13 mouse cellular contexts compared by ENCODE assay signal in genomic region chr11:106318406-106319366, GRCm38 (mm10). TPM values are rescaled to one million over a fixed set of nuclear protein-coding genes. Genes with fewer than 3 reads are reported as not detected.
A peak's percentile ranks its signal among the peaks of the same experiment; 100 is the strongest.
DNase-seq lines count a peak whose midpoint lies in the region; ATAC-seq and TF ChIP-seq lines count a peak whose summit lies in the region.
"Had no signal": no experiment of that assay in that cellular context is flagged by ENCODE, and none has a peak within 500 bp of the region (broad histone marks: within the 10 kb centered on the region; RNA-seq: fewer than 3 reads in every experiment).

No protein-coding gene starts in this region.

- no peak overlapping the region for H3K9ac ChIP-seq in heart, postnatal 0 days (replicated peaks; ENCODE audit: low read depth, low read length)
- no peak overlapping the region for H3K9ac ChIP-seq in intestine, embryonic 15.5 days
- H3K9ac ChIP-seq: hindbrain, embryonic 15.5 days had no signal

- no peak for DNase-seq in heart, postnatal 0 days (ENCODE audit: low spot score)
- DNase-seq in heart, postnatal 4 days = no peak
- DNase-seq in right cerebral cortex, postnatal 25 days = peak; percentile 26
- no peak for DNase-seq in right cerebral cortex, postnatal 10 days (ENCODE audit: low spot score in 2 of 2)
- peak; percentile 39 for DNase-seq in thymus, postnatal 14 days
- DNase-seq in neural tube, embryonic 10.5 days (ENCODE audit: extremely low spot score, low spot score) = no peak
- DNase-seq in layer of hippocampus, postnatal 10 days (ENCODE audit: low spot score in 2 of 2) = no peak
- DNase-seq: cerebellum, postnatal 10 days; gastrocnemius, postnatal 36 days had no signal

- no peaks in the 10 kb centered on the region for H3K9me3 ChIP-seq in heart, postnatal 0 days (replicated peaks; ENCODE audit: control insufficient read depth, low read length)
- no peaks in the 10 kb centered on the region for H3K9me3 ChIP-seq in intestine, embryonic 15.5 days
- H3K9me3 ChIP-seq: hindbrain, embryonic 15.5 days had no signal

- no peak overlapping the region for H3K4me2 ChIP-seq in heart, postnatal 0 days (ENCODE audit: low read depth, low read length)
- H3K4me2 ChIP-seq in intestine, embryonic 15.5 days (replicated peaks) = no peak overlapping the region
- H3K4me2 ChIP-seq: hindbrain, embryonic 15.5 days had no signal

- 50% methylated on average over 21 of the region's 21 CpGs for WGBS in heart, postnatal 0 days
- WGBS in intestine, embryonic 15.5 days = 52% methylated on average over 21 of the region's 21 CpGs

- no peak for TF ChIP-seq EP300 in heart, postnatal 0 days (IDR thresholded peaks at IDR 0.05; ENCODE audit: low read depth)

- H3K36me3 ChIP-seq in heart, postnatal 0 days (replicated peaks; ENCODE audit: control insufficient read depth, insufficient read depth, low read length) = no peaks in the 10 kb centered on the region
- no peaks in the 10 kb centered on the region for H3K36me3 ChIP-seq in intestine, embryonic 15.5 days
- H3K36me3 ChIP-seq: hindbrain, embryonic 15.5 days had no signal

- TF ChIP-seq CTCF in heart, postnatal 0 days (IDR thresholded peaks at IDR 0.05; ENCODE audit: low read depth) = no peak

- H3K4me1 ChIP-seq in heart, postnatal 0 days (ENCODE audit: control insufficient read depth, insufficient read depth) = no peaks in the 10 kb centered on the region
- peaks cover 22% of the 10 kb centered on the region for H3K4me1 ChIP-seq in intestine, embryonic 15.5 days (replicated peaks)
- H3K4me1 ChIP-seq: hindbrain, embryonic 15.5 days had no signal

- H3K4me3 ChIP-seq in heart, postnatal 0 days (ENCODE audit: low read depth, low read length) = no peak overlapping the region
- H3K4me3 ChIP-seq in intestine, embryonic 15.5 days (replicated peaks) = no peak overlapping the region
- H3K4me3 ChIP-seq: hindbrain, embryonic 15.5 days had no signal

- H3K27me3 ChIP-seq in heart, postnatal 0 days (ENCODE audit: control insufficient read depth, insufficient read depth, low read length) = no peaks in the 10 kb centered on the region
- H3K27me3 ChIP-seq in intestine, embryonic 15.5 days (replicated peaks) = no peaks in the 10 kb centered on the region
- H3K27me3 ChIP-seq: hindbrain, embryonic 15.5 days had no signal

- ATAC-seq in heart, postnatal 0 days (ENCODE audit: insufficient read depth, low read depth) = no peak
- ATAC-seq in intestine, embryonic 15.5 days = no peak
- ATAC-seq: midbrain, embryonic 16.5 days had no signal

- H3K27ac ChIP-seq in heart, postnatal 0 days (ENCODE audit: low read depth) = peak overlapping the region; percentile 43; the same call in 1 of the 2 replicates
- 0 out of 2 replicates have a peak overlapping the region, but pooled peaks have one; percentile 20 for H3K27ac ChIP-seq in intestine, embryonic 15.5 days
- H3K27ac ChIP-seq: hindbrain, embryonic 15.5 days had no signal

RNA-seq across cellular contexts. Expression of gene Cd79b, which starts 4.1 kb away (rescaled TPM):
- total RNA-seq in heart, postnatal 0 days (2014; rRNA removed; ENCODE audit: low replicate concordance) = 0.19 and 2.2 TPM in 2 replicates
- 1.2 and 1.3 TPM in 2 replicates for polyA plus RNA-seq in heart, postnatal 0 days (2015; fragmentation: Nextera tagmentation; extraction: Ambion mirVana)
- total RNA-seq in heart, postnatal 4 days (2021) = 1 to 10 TPM; 1.2 to 2.1 TPM
- polyA plus RNA-seq in intestine, embryonic 15.5 days (2015; fragmentation: Nextera tagmentation; extraction: Ambion mirVana) = 2.9 and 3.0 TPM in 2 replicates
- total RNA-seq in layer of hippocampus, postnatal 10 days (2021) = under 1 TPM; 0.38 to 0.59 TPM
- total RNA-seq: left cerebral cortex, postnatal 14 days had no signal

RNA-seq across cellular contexts. Expression of gene Gh, which starts 17.0 kb away (rescaled TPM):
- total RNA-seq in heart, postnatal 0 days (2014; rRNA removed; ENCODE audit: low replicate concordance) = not detected in 2 replicates
- not detected in 2 replicates for polyA plus RNA-seq in heart, postnatal 0 days (2015; fragmentation: Nextera tagmentation; extraction: Ambion mirVana)
- not detected for total RNA-seq in heart, postnatal 4 days (2021)
- not detected in 2 replicates for polyA plus RNA-seq in intestine, embryonic 15.5 days (2015; fragmentation: Nextera tagmentation; extraction: Ambion mirVana)
- total RNA-seq in layer of hippocampus, postnatal 10 days (2021) = not detected
- total RNA-seq: gastrocnemius, postnatal 36 days; left cerebral cortex, postnatal 14 days had no signal
- polyA plus RNA-seq: hindbrain, embryonic 15.5 days had no signal

RNA-seq across cellular contexts. Expression of gene Scn4a, which starts 34.4 kb away (rescaled TPM):
- 0.70 and 0.76 TPM in 2 replicates for total RNA-seq in heart, postnatal 0 days (2014; rRNA removed; ENCODE audit: low replicate concordance)
- polyA plus RNA-seq in heart, postnatal 0 days (2015; fragmentation: Nextera tagmentation; extraction: Ambion mirVana) = 0.23 and 0.51 TPM in 2 replicates
- total RNA-seq in heart, postnatal 4 days (2021) = 1 to 10 TPM; 2.5 to 3.5 TPM
- 0.03 and 0.05 TPM in 2 replicates for polyA plus RNA-seq in intestine, embryonic 15.5 days (2015; fragmentation: Nextera tagmentation; extraction: Ambion mirVana)
- under 1 TPM in 1 of 2 experiments, not detected in 1; 0.38 TPM for total RNA-seq in layer of hippocampus, postnatal 10 days (2021)
- polyA plus RNA-seq: hindbrain, embryonic 15.5 days; midbrain, embryonic 16.5 days had no signal

RNA-seq across cellular contexts. Expression of gene Tcam1, which starts 42.2 kb away (rescaled TPM):
- not detected in 2 replicates for total RNA-seq in heart, postnatal 0 days (2014; rRNA removed; ENCODE audit: low replicate concordance)
- polyA plus RNA-seq in heart, postnatal 0 days (2015; fragmentation: Nextera tagmentation; extraction: Ambion mirVana) = 0.04 TPM in 1 of 2 replicates, not detected in the other
- total RNA-seq in heart, postnatal 4 days (2021) = not detected
- polyA plus RNA-seq in intestine, embryonic 15.5 days (2015; fragmentation: Nextera tagmentation; extraction: Ambion mirVana) = 0.31 and 0.33 TPM in 2 replicates
- under 1 TPM; 0.16 to 0.20 TPM for total RNA-seq in layer of hippocampus, postnatal 10 days (2021)

RNA-seq across cellular contexts. Expression of gene Smarcd2, which starts 45.9 kb away (rescaled TPM):
- 32.9 and 43.0 TPM in 2 replicates for total RNA-seq in heart, postnatal 0 days (2014; rRNA removed; ENCODE audit: low replicate concordance)
- 10.5 and 10.7 TPM in 2 replicates for polyA plus RNA-seq in heart, postnatal 0 days (2015; fragmentation: Nextera tagmentation; extraction: Ambion mirVana)
- 10 to 100 TPM; 20.2 to 20.3 TPM for total RNA-seq in heart, postnatal 4 days (2021)
- polyA plus RNA-seq in intestine, embryonic 15.5 days (2015; fragmentation: Nextera tagmentation; extraction: Ambion mirVana) = 60.6 and 61.5 TPM in 2 replicates
- total RNA-seq in layer of hippocampus, postnatal 10 days (2021) = 10 to 100 TPM; 22.0 to 23.0 TPM

Comparison
In these comparisons a context has a peak if more than half of its experiments do, and no peak if none do; other contexts are left out.
1. DNase-seq: peak in right cerebral cortex, postnatal 25 days (single experiment) and thymus, postnatal 14 days (single experiment); none in heart, postnatal 0 days (single experiment), heart, postnatal 4 days (single experiment), right cerebral cortex, postnatal 10 days (0 of 2), neural tube, embryonic 10.5 days (single experiment) and layer of hippocampus, postnatal 10 days (0 of 2).